Mouse (Mus musculus): ENCODE measurements around the gene Rnf10. TPM values are rescaled to one million over a fixed set of nuclear protein-coding genes. Genes with fewer than 3 reads are reported as not detected.

The Rnf10 gene
- polyA plus RNA-seq, 1 experiment from 2014 or later: 119 TPM

DNA sequence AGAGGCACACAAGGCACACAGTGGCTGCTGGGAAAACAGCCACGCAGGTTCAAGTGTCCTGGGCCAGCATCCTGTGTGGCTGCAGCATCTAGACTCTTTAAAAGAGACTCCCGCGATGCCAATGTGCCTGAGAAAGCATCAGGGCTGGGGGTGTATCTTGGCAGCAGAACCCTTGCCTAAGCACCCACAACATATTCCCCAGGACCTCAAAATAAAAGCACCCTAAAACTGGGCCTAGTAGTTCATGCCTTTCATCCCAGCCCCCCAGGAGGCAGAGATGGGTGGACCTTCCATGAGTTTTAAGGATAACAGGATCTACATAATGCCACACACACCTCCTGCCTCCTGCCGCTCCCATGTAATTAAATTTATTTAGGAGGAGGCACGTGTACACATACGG, 38.2 kb downstream of the Rnf10 start:
- Histone ChIP-seq H3K27ac (ENCODE audit: low read depth, low read length) (no peak overlapping the region), H3K27me3 (ENCODE audit: control insufficient read depth, insufficient read depth, low read length) (peaks cover 8% of the 10 kb centered on the region), H3K4me1 (ENCODE audit: control insufficient read depth, insufficient read depth, low read length) (peaks cover 11% of the 10 kb centered on the region), H3K4me3 (ENCODE audit: low read depth, low read length) (no peak overlapping the region), H3K4me2 (ENCODE audit: low read depth) (no peak overlapping the region), H3K9ac (ENCODE audit: low read length) (no peak overlapping the region), H3K9me3 (ENCODE audit: control insufficient read depth, low read length) (no peaks in the 10 kb centered on the region), H3K36me3 (ENCODE audit: control insufficient read depth, insufficient read depth, low read length) (no peaks in the 10 kb centered on the region)
- 52% methylated on average over 6 of the region's 6 CpGs for WGBS
- ATAC-seq (ENCODE audit: insufficient read depth, low FRiP score, low TSS enrichment): no peak
- DNase-seq (ENCODE audit: low spot score): no peak

DNA sequence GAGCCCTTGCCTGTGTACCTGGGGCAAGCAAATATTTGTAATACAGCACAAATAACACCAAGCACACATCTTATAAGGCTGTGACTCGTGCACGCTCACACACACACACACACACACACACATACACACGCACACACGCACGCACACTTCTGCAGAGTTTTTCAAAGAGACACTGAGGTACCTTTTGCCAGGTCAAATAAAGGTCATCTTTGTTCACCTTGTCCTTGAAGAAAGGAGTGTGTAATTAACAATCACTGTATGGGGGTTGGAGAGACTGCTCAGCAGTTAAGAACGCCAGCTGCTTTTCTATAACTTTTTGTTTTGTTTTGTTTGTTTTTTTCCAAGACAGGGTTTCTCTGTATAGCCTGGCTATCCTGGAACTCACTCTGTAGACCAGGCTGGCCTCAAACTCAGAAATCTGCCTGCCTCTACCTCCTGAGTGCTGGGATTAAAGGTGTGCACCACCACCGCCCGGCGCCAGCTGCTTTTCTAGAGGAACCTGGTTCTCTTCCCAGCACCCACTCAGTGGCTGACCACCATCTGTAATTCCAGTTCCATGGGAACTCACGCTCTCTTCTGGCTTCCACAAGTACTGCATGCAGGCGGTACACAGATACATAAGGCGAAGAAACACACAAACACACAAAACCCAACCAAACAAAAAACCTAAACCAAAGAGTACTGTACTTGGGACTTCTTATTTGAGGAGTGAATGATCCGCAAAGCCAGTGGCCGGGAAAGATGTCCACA, 39.5 kb downstream of the Rnf10 start:
- no peak for ATAC-seq (ENCODE audit: insufficient read depth, low FRiP score, low TSS enrichment)
- Histone ChIP-seq H3K4me2 (ENCODE audit: low read depth) (no peak overlapping the region), H3K36me3 (ENCODE audit: control insufficient read depth, insufficient read depth, low read length) (no peaks in the 10 kb centered on the region), H3K4me3 (ENCODE audit: low read depth, low read length) (no peak overlapping the region), H3K27me3 (ENCODE audit: control insufficient read depth, insufficient read depth, low read length) (peaks cover 8% of the 10 kb centered on the region), H3K4me1 (ENCODE audit: control insufficient read depth, insufficient read depth, low read length) (peaks cover 5% of the 10 kb centered on the region; the same call in 1 of the 2 replicates), H3K9ac (ENCODE audit: low read length) (no peak overlapping the region), H3K27ac (ENCODE audit: low read depth, low read length) (no peak overlapping the region), H3K9me3 (ENCODE audit: control insufficient read depth, low read length) (no peaks in the 10 kb centered on the region)
- 88% methylated on average over 14 of the region's 14 CpGs for WGBS
- no peak for DNase-seq (ENCODE audit: low spot score)

DNA sequence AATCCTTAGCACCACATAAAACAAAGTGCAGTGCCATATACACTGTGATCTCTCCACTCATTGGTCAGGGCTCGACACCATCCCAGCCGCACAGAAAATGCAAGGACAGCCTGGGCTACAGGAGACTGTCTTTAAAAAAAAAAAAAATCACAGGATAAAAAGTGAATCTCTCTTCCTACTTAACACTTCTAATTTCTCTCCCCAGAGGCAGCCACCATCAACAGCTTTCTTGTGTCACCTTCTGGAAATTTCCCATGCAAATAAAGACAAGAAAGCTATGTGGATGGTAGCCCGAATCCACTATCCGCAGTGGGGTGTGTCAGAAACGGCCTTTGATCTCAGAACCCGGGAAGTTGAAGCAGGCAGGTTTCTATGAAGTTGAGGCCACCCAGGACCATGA, 40.2 kb downstream of the Rnf10 start:
- DNase-seq (ENCODE audit: low spot score): no peak
- Histone ChIP-seq H3K4me1 (ENCODE audit: control insufficient read depth, insufficient read depth, low read length) (peaks cover 5% of the 10 kb centered on the region; the same call in 1 of the 2 replicates), H3K27me3 (ENCODE audit: control insufficient read depth, insufficient read depth, low read length) (peaks cover 8% of the 10 kb centered on the region), H3K9ac (ENCODE audit: low read length) (no peak overlapping the region), H3K36me3 (ENCODE audit: control insufficient read depth, insufficient read depth, low read length) (no peaks in the 10 kb centered on the region), H3K9me3 (ENCODE audit: control insufficient read depth, low read length) (no peaks in the 10 kb centered on the region), H3K27ac (ENCODE audit: low read depth, low read length) (no peak overlapping the region), H3K4me2 (ENCODE audit: low read depth) (no peak overlapping the region), H3K4me3 (ENCODE audit: low read depth, low read length) (no peak overlapping the region)
- ATAC-seq (ENCODE audit: insufficient read depth, low FRiP score, low TSS enrichment): no peak
- 56% methylated on average over 6 of the region's 6 CpGs for WGBS

DNA sequence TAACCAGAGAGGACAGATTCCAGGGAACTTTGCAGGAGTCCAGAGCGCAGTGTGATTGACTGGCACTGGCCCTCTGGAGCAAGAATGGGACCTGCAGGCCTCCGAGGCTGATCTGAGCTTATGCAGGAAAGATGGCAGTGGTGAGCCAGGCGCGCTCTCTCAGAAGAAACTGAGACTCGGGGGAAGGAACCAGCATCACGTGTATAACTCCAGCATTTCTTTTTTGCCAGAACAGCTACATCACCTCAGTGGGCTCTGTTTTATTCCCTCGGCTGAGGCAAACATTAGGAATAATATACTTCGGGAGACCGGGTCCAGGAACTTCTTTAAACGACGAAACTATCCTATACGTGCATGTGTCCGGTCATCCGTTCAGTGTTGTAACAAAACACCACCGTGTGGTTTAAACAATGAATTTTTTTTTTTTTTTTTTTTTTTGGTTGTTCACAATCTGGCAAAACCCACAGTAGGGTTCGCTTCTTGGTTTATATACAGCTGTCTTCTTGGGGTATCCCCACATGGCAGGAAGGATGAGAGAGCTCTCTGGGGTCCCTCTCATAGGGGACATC, 41.1 kb downstream of the Rnf10 start:
- H3K27ac ChIP-seq (ENCODE audit: low read depth, low read length): no peak overlapping the region
- no peak overlapping the region for H3K9ac ChIP-seq (ENCODE audit: low read length)
- no peak overlapping the region for H3K4me3 ChIP-seq (ENCODE audit: low read depth, low read length)
- H3K27me3 ChIP-seq (ENCODE audit: control insufficient read depth, insufficient read depth, low read length): peaks cover 8% of the 10 kb centered on the region
- no peak for DNase-seq (ENCODE audit: low spot score)
- 47% methylated on average over 16 of the region's 16 CpGs for WGBS
- no peaks in the 10 kb centered on the region for H3K9me3 ChIP-seq (ENCODE audit: control insufficient read depth, low read length)
- ATAC-seq (ENCODE audit: insufficient read depth, low FRiP score, low TSS enrichment): no peak
- H3K4me2 ChIP-seq (ENCODE audit: low read depth): no peak overlapping the region
- H3K36me3 ChIP-seq (ENCODE audit: control insufficient read depth, insufficient read depth, low read length): no peaks in the 10 kb centered on the region
- peaks cover 5% of the 10 kb centered on the region; the same call in 1 of the 2 replicates for H3K4me1 ChIP-seq (ENCODE audit: control insufficient read depth, insufficient read depth, low read length)

DNA sequence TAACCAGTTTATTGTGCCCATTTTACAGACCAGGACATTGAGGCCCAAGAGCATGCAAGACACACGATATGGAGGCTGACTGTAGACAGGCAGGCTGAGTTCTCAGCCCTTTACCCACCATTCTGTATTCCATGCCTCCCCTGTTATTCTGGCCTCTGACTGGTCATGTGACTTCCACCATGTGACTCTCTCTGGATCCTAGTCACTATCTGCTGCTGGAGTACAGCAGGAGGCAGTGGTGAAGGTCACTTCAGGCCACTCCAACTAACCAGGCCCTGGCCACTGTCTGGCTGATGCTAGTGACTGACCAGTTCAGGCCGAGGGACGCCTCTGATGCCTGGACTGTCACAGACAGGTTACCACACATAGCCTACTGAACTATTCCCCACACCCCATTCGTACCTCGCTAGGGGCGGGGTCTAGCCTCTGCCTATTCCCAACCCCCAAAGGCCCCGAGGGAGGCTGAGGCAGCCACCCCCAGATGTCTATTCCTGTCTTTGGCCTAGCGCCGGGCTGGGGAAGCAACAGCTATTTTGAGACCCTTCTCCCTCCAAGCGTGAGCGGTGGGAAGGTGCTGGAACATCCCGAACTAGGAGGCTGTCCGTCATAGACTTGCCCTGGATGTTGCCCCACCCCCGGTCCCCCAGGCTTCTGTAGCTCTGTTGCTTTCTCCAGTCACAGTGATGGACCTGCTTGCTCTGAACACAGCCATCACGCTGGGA, 41.7 kb downstream of the Rnf10 start:
- Histone ChIP-seq H3K9me3 (ENCODE audit: control insufficient read depth, low read length) (no peaks in the 10 kb centered on the region), H3K4me3 (ENCODE audit: low read depth, low read length) (no peak overlapping the region), H3K4me2 (ENCODE audit: low read depth) (no peak overlapping the region), H3K27me3 (ENCODE audit: control insufficient read depth, insufficient read depth, low read length) (peaks cover 8% of the 10 kb centered on the region), H3K9ac (ENCODE audit: low read length) (no peak overlapping the region), H3K4me1 (ENCODE audit: control insufficient read depth, insufficient read depth, low read length) (peaks cover 5% of the 10 kb centered on the region; the same call in 1 of the 2 replicates), H3K27ac (ENCODE audit: low read depth, low read length) (no peak overlapping the region), H3K36me3 (ENCODE audit: control insufficient read depth, insufficient read depth, low read length) (no peaks in the 10 kb centered on the region)
- ATAC-seq (ENCODE audit: insufficient read depth, low FRiP score, low TSS enrichment) (no peak), DNase-seq (ENCODE audit: low spot score) (no peak)
- whole genome bisulfite sequencing: 55% methylated on average over 15 of the region's 15 CpGs

DNA sequence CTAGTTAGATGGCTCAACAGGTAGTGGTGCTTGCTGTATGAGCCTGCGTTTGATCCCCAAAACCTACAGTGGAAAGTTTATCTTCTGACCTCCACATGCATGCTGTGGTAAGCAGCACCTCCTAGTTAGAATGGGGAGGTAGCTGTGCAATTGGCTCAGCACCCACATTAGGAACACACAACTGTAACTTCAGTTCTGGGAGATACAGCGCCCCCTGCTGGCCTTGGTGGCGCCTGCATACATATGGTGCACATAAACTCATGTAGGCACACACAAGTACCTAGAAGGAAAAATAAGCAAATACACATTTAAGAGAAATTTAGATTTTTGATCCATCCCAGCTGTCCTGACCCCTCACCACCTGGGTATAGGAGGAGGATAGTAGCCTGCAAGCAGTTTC, 50.2 kb downstream of the Rnf10 start:
- no peaks in the 10 kb centered on the region for H3K9me3 ChIP-seq (ENCODE audit: control insufficient read depth, low read length)
- WGBS: 78% methylated on average over 3 of the region's 3 CpGs
- ATAC-seq (ENCODE audit: insufficient read depth, low FRiP score, low TSS enrichment) (no peak), DNase-seq (ENCODE audit: low spot score) (no peak)
- H3K4me1 ChIP-seq (ENCODE audit: control insufficient read depth, insufficient read depth, low read length): no peaks in the 10 kb centered on the region
- no peaks in the 10 kb centered on the region for H3K27me3 ChIP-seq (ENCODE audit: control insufficient read depth, insufficient read depth, low read length)
- H3K27ac ChIP-seq (ENCODE audit: low read depth, low read length): no peak overlapping the region
- H3K36me3 ChIP-seq (ENCODE audit: control insufficient read depth, insufficient read depth, low read length): no peaks in the 10 kb centered on the region
- H3K4me3 ChIP-seq (ENCODE audit: low read depth, low read length): no peak overlapping the region
- H3K4me2 ChIP-seq (ENCODE audit: low read depth): no peak overlapping the region
- H3K9ac ChIP-seq (ENCODE audit: low read length): no peak overlapping the region

DNA sequence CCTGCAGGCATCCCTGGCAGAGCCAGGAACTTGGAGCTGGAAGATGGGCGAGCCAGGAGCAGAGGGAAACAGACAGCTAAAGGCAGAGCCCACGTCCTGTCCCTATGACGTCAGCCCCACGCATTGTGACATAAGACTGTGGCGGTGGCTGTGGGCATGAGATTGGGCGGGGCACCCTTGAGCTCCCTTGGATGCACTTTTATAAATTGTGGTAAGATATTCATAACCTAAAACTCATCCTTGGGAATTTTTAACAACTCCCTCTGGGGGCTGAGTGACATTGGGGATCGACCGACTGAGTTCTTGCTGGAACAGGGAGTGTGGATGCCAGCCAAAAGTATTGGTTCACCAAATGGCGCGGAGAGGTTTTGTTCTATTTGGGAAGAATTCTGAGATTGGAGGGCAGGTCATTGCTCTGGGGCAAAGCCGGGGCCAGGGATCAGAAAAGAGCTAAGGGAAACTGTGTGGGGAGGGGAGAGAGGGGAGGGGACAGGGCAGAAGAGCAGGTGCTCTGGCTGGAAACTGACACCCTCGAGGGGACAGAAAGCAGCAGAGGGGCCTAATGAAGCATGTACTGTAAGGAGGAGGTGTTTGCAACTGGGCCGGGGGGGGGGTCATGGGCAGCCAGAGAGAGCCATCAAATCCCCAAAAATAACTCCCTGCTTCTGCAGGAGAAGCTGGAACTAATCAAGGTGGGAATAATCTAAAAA, 51.6 kb downstream of the Rnf10 start:
- no peak overlapping the region for H3K9ac ChIP-seq (ENCODE audit: low read length)
- DNase-seq (ENCODE audit: low spot score): no peak
- WGBS: 41% methylated on average over 13 of the region's 13 CpGs

DNA sequence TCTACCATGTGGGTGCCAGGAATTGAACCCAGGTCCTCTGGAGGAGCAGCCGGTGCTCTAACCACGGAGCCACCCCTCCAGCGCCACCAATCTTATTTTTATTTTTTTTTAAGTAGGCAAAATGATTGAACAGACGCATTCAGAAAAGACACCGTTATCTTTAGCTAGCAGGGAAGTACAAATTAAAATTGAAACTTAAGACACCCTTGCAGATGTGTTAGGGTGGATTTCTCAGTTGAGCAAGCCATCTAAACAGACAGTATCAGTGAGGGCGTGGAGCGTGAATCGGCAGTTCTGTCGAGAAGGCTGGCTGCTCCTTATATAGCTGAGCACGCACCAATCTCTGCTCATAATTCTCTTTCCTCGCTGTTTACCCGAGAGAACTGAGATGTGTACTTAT, 54.7 kb downstream of the Rnf10 start:
- no peak for ATAC-seq (ENCODE audit: insufficient read depth, low FRiP score, low TSS enrichment)
- Histone ChIP-seq H3K9ac (ENCODE audit: low read length) (no peak overlapping the region), H3K27ac (ENCODE audit: low read depth, low read length) (no peak overlapping the region), H3K4me3 (ENCODE audit: low read depth, low read length) (no peak overlapping the region), H3K9me3 (ENCODE audit: control insufficient read depth, low read length) (no peaks in the 10 kb centered on the region), H3K27me3 (ENCODE audit: control insufficient read depth, insufficient read depth, low read length) (no peaks in the 10 kb centered on the region), H3K36me3 (ENCODE audit: control insufficient read depth, insufficient read depth, low read length) (no peaks in the 10 kb centered on the region), H3K4me1 (ENCODE audit: control insufficient read depth, insufficient read depth, low read length) (0 out of 2 replicates have a peak, but pooled peaks cover 7% of the 10 kb centered on the region), H3K4me2 (ENCODE audit: low read depth) (no peak overlapping the region)
- no peak for DNase-seq (ENCODE audit: low spot score)
- 91% methylated on average over 12 of the region's 12 CpGs for WGBS

More for the DNA sequence above, 51.6 kb downstream of the Rnf10 start:
- H3K27me3 ChIP-seq (ENCODE audit: control insufficient read depth, insufficient read depth, low read length): no peaks in the 10 kb centered on the region
- no peak overlapping the region for H3K4me2 ChIP-seq (ENCODE audit: low read depth)
- no peak overlapping the region for H3K27ac ChIP-seq (ENCODE audit: low read depth, low read length)
- H3K4me3 ChIP-seq (ENCODE audit: low read depth, low read length): no peak overlapping the region
- no peaks in the 10 kb centered on the region for H3K9me3 ChIP-seq (ENCODE audit: control insufficient read depth, low read length)
- H3K36me3 ChIP-seq (ENCODE audit: control insufficient read depth, insufficient read depth, low read length): no peaks in the 10 kb centered on the region
- ATAC-seq (ENCODE audit: insufficient read depth, low FRiP score, low TSS enrichment): no peak
- no peaks in the 10 kb centered on the region for H3K4me1 ChIP-seq (ENCODE audit: control insufficient read depth, insufficient read depth, low read length)

Measured in neural tube, embryonic 11.5 days (tissue).